Mouse (Mus musculus): Measurements from ENCODE around the gene Zfp978. TPM values are rescaled to one million over a fixed set of nuclear protein-coding genes. Genes with fewer than 3 reads are reported as not detected.
"Not testable (repeated sequence)": the region's sequence is repeated elsewhere in the genome, so short reads cannot be mapped to it uniquely, and the experiment has no call there.

Zfp978 gene
- polyA plus RNA-seq (2012; rRNA removed) = not detected in 2 replicates

- not testable (repeated sequence) for DNase-seq (ENCODE audit: low read depth)
Measured at GRCm38 (mm10) chr4:147361003-147361402, at the start of gene Zfp978. Zfp978 (plus strand) TSS chr4:147361303.

- not testable (repeated sequence) for DNase-seq (ENCODE audit: low read depth)
Measured at GRCm38 (mm10) chr4:147335036-147335690, 25.9 kb upstream of the Zfp978 start.

- DNase-seq (ENCODE audit: low read depth) = not testable (repeated sequence)
Measured at GRCm38 (mm10) chr4:147335691-147336367, 25.3 kb upstream of the Zfp978 start.

- DNase-seq (ENCODE audit: low read depth) = not testable (repeated sequence)
Measured at GRCm38 (mm10) chr4:147336368-147337195, 24.5 kb upstream of the Zfp978 start.

- not testable (repeated sequence) for DNase-seq (ENCODE audit: low read depth)
Measured at GRCm38 (mm10) chr4:147337520-147337919, 23.6 kb upstream of the Zfp978 start.

GRCm38 (mm10) chr4:147338032-147338610, 23.0 kb upstream of the Zfp978 start:
- no peak for DNase-seq (ENCODE audit: low read depth)

GRCm38 (mm10) chr4:147338706-147339105, 22.4 kb upstream of the Zfp978 start:
- not testable (repeated sequence) for DNase-seq (ENCODE audit: low read depth)

GRCm38 (mm10) chr4:147339601-147340219, 21.4 kb upstream of the Zfp978 start:
- DNase-seq (ENCODE audit: low read depth) = not testable (repeated sequence)

GRCm38 (mm10) chr4:147340236-147340635, 20.9 kb upstream of the Zfp978 start:
- not testable (repeated sequence) for DNase-seq (ENCODE audit: low read depth)

- not testable (repeated sequence) for DNase-seq (ENCODE audit: low read depth)
Measured at GRCm38 (mm10) chr4:147340876-147341275, 20.2 kb upstream of the Zfp978 start.

GRCm38 (mm10) chr4:147343042-147343908, 17.8 kb upstream of the Zfp978 start:
- DNase-seq (ENCODE audit: low read depth) = not testable (repeated sequence)

- not testable (repeated sequence) for DNase-seq (ENCODE audit: low read depth)
Measured at GRCm38 (mm10) chr4:147345061-147345554, 16.0 kb upstream of the Zfp978 start.

GRCm38 (mm10) chr4:147346361-147347035, 14.6 kb upstream of the Zfp978 start:
- DNase-seq (ENCODE audit: low read depth) = not testable (repeated sequence)

- not testable (repeated sequence) for DNase-seq (ENCODE audit: low read depth)
Measured at GRCm38 (mm10) chr4:147347300-147347699, 13.8 kb upstream of the Zfp978 start.

GRCm38 (mm10) chr4:147347880-147348279, 13.2 kb upstream of the Zfp978 start:
- not testable (repeated sequence) for DNase-seq (ENCODE audit: low read depth)

- not testable (repeated sequence) for DNase-seq (ENCODE audit: low read depth)
Measured at GRCm38 (mm10) chr4:147348401-147348800, 12.7 kb upstream of the Zfp978 start.

GRCm38 (mm10) chr4:147348906-147349686, 12.0 kb upstream of the Zfp978 start:
- DNase-seq (ENCODE audit: low read depth) = not testable (repeated sequence)

GRCm38 (mm10) chr4:147349687-147350415, 11.3 kb upstream of the Zfp978 start:
- DNase-seq (ENCODE audit: low read depth) = not testable (repeated sequence)

Data from gonadal fat pad, adult 2 months (tissue).